Mouse (Mus musculus) mesoderm, embryonic 11.5 days (tissue): Measurements from ENCODE around the gene Dlg2.

Source experiments
- DNase-seq: peaks from one replicate; pipeline ENCODE4 v3.0.0-alpha.2; 2012; ENCODE audit warnings: low read depth, low spot score

Gene Dlg2

DNA sequence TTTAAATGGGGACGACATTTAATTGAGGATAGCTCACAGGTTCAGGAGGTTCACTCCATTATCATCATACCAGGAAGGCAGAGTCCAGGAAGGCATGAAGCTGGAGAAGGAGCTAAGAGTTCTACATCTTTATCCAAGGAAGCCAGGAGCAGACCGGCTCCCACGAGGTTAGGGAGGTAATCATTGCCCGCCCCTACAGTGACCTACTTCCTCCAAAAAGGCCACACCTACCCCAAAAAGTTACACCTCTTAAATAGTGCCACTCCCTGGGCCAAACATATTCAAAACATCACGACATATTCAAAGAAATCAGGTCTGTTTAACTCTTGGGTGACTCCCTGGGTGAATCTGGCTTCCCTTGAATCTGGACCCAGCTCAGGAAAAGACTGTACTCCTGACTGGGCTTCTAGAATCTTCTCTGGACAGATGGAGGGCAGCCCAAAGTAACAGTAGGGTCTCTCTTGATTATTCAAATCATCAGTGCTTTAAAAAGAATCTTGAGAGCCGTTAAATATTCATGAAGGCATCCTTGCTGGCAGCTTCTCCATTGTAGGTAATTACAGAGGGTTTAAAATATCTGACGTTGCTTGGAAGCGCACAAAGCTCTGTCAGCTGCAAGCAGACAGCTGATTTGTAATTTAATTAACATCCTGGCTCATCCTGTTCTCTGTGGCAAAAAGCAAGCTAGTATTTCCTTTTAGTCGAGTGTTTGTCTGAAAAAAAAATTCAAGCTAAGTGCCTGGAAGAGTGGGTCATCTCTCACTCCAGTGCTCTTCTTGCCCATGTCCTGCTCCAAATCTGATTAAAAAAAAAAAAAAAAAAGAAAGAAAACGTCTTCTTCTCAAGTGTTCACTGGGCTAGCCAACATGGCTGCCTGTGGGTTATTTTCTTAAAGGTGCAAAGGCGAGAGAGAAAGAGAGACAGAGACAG, 966.2 kb downstream of the Dlg2 start:
- no peak for DNase-seq

DNA sequence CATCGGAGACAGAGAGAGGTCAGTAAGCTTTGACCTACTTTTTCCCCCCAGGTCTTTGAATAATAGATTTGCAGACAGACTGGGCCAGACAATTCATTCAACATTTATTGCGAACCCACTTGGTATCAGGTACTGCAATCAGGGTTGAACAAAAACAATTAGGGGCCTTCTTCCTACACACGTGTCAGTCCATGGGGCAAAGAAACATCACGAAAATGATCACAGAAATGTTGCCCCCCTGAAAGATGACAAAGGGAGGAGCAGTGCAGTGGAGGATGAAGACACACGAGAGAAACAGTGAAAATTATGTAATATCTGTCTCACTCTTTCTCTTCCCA, 966.9 kb downstream of the Dlg2 start:
- DNase-seq = no peak

DNA sequence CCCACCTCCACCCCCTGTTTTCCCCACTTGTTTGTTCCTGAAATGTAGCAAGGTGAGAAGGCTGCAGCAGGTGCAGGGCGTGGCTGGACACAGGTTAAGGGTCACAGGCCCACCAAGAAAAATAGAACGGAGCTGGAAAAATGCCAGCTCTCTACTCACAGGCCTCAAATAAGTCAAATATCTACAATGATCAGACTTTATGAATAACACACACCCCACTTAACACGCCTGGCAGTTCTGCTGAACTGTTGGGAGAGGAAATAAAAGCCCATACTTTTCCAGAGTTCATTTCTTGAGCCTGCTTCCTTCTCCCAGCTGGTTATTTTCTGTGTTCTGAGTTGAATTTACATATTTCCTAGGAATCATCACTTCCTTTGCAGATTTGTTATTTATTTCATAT, 967.4 kb downstream of the Dlg2 start:
- no peak for DNase-seq

DNA sequence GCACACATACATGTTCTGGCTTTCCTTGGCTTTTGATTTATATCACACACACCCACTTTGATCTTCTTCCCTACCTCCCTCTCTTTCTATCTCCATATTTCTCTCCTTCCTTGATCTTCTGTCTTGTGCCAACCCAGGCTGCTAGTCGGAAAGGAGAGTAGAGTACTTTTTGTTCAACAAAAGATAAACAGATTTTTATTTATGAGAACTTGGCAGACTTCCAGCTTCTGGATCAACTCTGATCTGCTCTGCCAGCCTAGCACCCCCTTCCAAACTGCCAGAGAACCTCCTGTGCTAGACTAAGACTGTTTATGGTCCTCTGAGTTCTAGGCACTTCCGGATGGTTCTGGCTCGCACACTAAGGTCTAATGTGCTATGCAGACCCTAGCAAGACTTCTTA, 968.3 kb downstream of the Dlg2 start:
- DNase-seq = no peak

DNA sequence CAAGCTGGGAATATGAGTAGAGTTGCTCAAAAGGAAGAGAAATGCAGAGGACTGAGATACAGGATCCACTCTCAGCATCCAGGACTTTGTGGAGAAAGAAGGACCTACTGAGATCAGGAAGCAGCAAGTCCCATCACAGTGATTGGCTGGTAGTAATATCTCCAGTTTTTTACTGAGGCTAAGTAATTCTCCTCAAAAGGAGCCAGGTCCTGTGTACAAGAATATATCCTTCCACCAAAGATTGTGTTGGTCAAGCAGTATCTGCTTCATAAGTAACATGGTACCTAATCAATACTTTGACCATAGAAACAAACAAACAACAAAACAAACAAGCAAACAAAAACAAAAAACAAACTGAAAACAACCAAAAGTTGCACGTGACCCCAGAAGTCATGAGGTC, 980.3 kb downstream of the Dlg2 start:
- DNase-seq = no peak

DNA sequence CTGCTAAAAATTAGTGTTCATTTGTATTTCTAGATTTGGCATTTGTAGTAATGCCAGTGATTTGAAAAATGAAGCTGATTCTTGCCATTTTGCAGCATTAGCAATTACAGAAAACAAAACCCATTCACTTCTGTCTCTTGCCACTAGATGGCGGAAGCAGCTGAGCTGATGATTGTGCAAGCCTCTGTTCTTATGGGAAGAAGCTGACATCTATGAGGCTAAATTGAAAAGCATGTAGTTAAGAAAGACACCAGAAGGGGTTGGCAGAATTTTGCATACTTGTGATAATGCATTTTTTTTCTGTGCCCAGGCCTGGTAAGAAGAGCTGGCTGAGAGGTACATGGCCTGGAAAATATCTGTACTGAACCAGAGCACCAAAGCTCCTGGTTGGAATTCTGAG, 980.7 kb downstream of the Dlg2 start:
- DNase-seq = peak; percentile 78

DNA sequence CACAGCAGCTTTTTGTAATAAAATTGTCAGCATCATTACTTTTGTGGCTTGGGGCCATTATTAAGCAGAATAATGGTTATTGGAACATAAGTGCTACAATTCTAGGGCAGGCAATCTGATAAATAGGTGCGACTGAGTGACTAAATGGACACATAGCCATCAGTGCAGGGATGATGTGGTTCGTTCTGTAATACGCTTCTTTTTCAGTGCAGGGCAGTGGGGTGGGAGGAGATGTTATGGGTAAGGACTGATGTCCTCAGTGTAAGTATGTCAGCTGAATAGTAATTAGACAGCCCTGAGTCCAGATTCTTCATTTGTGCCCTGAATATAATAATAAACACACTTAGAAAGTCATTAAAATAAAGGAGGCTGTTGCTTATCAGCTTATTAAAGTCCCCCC, 984.9 kb downstream of the Dlg2 start:
- DNase-seq = no peak

DNA sequence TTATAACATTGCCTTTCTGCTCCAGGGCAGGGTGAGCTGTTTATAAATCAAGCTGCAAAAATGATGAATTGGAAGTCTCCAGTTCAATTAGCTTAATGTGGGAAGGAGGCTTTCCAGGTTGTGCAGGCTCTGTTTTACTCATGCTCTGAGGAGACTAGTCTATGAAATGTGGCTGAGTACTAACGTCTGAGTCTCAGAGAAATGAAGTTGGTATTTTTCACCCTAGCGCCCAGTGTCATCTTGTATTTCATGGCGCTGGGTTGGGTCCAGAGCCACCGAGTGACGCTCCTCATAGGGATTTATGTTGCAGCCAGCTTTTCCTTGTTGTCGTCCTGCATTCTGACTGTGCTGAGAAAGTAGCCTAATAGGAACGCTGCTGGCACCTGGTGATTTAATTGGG, 986.8 kb downstream of the Dlg2 start:
- DNase-seq = no peak

DNA sequence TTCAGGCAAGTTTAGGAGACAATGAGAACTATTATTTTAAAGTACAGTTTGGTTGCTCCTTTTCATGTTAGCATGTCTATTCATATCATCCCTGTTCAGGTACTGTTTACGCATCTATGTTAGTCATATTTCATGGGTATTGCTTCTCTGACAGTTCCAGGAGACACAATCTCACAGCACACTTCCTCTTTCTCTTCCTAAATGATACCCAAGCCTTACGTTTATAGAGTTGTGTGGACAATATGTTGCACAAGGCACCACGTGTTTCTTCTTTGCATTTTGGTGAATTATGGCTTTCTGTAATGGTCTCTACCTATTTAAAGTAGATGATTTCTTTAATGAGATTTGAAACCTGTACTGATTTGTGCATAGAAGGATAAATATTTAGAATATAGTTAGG, 990.6 kb downstream of the Dlg2 start:
- no peak for DNase-seq

DNA sequence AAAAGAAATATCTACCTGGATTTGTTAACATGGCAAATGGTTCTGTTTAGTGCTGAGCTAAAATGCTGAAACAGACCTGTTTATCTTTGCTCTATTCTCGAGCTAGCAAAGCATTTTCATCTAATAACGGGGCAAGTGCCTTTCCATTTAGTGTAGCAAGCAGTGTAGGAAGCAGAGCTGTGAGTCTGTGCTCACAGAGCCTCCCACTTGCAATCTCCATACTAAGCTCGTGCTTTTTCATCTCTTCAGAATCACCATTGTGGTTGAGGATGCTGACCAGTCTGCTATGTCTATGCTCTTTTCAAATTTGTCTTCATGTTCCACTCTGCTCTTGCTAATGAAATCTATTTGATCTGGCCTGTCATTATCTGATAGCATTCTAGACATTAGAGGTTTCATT, 1002.7 kb downstream of the Dlg2 start:
- DNase-seq = no peak

DNA sequence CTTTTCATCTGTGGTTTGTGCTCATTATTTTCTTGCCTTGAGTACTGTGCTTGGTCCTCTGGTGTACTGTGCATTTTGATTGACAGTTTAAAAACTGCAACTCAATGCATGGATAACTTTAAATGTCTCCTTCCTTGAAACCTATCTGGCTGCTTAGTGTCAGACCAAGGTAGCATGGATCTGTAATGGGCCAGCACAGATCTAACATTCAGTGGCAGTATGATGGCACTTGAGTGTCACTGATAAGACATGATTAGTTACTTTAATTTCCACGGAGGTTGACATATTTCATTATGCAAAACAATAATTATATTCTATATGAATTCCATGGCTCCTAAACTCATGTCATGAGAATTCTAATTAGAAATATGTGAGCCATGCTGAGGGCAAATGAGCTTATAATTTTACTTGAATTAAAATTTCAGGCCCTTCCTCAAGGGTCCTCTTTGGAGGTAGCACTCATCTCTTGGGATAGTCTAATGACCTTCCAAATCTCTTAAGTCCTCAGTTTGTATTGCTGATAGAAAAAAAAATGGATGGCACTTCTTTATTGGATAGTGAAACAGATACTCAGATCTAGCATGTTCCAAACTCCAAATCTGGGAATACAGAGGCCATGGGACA, 1005.2 kb downstream of the Dlg2 start:
- no peak for DNase-seq

DNA sequence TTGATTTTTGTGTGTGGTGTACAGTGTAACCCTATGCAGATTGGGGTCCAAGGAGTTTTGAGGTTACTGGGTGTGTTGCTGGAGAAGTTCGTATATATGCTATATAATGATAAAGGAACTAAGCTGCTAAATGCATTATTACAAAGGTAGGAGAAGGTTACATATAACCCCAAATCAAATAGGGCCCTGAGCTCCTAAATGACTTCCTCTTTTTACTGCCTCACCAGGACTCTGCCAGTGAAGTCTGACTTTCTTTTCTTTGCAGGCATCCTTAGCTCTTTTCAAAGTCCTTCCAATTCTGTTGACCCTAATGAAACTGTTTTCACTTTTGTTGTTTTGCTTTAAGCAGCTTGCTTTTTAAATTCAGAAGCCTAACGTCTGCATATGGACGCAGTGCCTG, 1016.8 kb downstream of the Dlg2 start:
- DNase-seq = no peak

DNA sequence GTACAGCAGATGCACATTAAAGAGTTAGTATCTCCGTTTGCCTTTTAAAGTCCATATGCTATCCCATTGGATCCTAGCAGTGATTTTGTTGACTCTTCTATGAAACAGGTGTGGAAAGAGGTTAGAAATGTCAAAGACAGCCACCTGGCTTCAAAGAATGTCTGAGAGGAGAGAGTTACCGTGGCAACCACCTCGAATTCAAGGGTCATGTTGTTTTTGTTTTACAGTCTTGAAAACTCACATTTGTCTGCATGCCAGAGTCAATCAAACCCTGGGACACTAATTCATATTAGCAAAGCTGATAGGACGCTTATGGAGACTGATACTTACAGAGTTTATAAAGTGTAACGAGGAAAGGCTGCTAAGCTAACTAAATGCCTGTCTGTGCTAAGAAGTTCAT, 1019.1 kb downstream of the Dlg2 start:
- DNase-seq = peak; percentile 11

DNA sequence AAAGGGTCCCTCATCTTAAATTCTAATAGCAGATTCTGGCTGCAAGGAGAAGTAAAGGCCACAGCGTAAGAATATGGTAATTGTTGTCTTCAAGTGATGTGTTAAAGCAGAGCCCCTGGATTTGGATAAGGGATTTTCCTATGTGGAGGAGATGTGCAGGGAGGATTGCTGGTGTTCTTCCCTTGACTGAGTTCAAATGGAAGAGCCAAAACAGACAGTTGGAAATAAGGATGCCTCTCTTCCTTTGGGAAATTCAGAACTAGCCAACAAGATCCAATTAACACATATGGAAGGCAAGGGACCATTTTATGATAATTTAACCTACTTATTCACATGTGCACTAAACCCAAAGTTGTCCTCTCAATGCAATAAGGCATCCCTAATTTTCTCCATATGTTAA, 1034.6 kb downstream of the Dlg2 start:
- DNase-seq = no peak

DNA sequence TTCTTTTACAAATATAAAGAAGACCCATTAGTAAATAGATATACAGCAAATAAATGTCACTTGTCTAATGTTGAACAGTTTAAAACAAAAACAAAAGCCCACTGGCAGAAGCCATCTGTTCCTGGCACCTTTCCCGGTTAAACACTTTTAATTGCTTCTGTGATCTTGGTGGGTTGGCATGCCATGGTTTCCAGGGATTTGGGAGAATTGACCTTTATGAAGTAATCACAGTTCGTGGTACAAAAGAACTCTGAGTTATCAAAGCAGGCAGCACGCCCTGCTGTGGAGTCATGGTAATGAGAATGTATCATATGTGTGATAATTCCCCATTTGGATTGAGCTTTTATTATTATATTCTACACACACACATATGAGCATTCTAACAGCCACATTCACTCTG, 1038.0 kb downstream of the Dlg2 start:
- DNase-seq = no peak

DNA sequence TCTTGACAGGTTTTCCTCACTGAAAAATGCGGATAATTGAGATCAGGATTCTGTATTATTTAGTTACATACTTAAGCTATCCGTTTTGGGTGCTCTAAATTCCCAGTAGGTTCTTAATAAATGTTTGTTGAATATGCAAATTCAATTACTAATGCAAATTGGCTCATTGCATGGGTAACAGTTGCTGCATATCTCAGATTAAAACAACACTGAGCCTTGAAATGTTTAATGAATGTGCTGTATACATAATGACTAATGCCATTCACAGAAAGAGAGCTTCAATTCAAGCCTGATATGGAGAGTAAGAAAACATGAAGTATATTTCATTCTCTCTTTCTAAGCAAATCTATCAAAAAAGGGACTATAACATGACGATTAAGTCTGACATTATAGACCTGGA, 1039.8 kb downstream of the Dlg2 start:
- no peak for DNase-seq

DNA sequence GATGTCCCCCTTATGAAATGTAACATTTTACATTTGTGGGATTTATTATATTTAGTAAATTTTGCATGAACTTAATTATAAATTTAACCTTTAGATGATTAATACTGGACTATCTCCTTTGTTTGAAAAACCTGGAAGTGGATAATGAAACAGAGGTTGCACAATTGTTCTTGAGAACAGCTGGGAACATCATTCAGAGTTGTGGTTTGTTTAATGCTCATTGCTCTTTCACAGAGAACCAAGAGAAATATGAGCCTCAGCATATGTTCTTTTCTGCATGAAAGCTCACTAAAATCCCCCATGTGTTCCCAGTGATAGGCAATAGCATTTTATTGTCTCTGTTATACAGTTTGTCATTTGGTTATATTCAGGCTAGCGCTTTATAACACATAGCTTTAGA, 1049.4 kb downstream of the Dlg2 start:
- DNase-seq = no peak

DNA sequence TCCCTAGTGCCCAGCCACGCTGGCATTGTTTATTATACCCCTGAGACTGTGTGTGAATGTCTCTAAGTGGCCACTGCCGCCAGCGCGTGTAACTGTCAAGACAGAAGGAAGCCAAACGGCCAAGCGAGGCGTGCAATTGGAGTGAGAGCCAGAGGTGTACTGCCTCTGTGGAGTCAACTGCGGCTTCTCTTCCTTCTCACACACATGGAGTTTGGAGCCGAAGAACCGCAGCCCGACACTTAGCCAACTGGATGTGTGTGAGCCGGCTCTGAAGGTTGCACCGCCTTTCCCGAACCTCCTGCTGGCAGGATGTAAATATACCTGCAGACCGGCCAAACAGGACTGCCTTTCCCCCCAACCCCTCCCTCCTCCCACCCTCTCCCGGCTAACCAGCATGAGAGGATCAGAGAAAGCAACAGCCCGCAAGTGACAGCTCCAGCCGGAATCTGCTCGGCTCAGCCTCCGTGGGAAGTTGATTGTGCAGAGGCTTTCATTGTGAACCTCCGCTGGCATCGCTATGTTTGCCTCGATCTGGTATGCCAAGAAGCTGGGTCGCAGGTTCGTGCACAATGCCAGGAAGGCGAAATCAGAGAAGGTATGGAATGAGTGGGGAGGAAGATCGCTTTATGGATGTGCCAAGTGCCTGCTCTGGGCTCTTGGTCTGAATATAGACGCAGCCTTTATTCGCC, 1066.3 kb downstream of the Dlg2 start:
- peak; percentile 40 for DNase-seq

DNA sequence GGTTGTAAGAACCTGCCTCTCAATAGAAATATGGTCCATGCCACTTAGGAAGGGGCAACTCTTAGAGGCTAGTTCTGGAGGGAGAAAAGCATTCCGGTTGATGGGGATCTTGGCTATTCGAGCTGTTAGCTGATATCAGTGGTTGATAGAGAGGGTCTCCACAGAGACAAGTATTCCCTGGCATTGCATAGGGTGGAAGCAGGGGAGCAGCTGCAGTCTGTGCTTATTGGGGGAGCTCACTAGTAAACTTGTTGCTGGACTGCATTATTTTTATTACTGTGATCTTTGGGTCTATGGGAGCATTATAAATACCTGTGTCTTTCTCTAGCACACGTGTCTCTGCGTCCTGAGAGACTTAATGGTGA, 1066.8 kb downstream of the Dlg2 start:
- DNase-seq = no peak

DNA sequence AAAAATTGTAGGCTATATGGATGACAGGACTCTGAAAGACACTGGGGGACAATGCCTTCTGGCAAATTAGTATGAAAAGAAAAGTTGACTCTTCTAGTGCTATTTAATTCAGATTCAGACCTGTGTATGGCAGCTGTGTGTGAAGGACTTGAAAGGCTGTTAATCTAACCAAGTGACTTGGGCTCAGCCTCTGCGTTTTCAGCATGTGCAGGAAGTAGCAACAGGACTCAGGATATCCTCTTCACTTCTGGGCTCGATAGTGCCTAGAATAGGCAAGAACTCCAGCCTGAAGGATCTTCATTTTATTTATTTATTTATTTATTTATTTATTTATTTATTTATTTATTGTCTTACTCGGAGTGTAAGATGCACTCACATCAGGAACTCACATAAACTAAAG, 1068.1 kb downstream of the Dlg2 start:
- DNase-seq = no peak

DNA sequence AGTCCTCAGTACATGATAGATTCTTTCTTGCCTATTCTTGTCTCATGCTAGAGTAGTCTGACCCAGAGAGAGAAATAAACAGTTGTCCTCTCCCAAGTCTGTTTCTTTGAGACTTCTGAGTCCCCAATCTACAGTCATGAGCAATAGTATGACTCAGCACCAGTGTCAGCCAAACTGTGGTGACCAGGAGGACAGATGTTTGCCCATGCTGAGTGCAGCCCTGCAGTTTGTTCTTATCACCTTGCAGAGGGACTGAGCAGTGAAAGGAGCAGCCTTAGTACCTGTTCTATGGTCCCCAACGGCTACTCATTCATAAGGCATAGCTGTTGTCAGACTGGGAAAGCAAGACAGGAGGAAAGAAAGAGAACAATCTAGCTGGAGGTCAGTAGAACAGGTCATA, 1072.3 kb downstream of the Dlg2 start:
- no peak for DNase-seq

DNA sequence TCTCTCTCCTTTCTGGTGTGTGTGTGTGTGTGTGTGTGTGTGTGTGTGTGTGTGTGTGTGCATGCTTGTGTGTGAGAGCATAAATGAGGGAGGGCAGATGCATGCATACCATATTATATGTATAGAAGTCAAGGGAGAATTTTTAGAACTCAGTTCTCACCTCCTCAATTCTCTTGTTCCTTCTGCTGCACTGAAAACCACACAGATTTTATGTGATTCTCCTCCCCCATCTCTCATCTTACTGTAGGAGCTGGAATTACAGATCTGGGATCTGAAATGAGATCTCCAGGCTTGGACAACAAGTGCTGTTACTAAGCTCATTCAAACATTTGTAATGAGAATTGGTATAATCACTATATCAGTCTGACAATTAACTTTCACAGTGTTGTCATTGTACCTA, 1081.1 kb downstream of the Dlg2 start:
- no peak for DNase-seq

DNA sequence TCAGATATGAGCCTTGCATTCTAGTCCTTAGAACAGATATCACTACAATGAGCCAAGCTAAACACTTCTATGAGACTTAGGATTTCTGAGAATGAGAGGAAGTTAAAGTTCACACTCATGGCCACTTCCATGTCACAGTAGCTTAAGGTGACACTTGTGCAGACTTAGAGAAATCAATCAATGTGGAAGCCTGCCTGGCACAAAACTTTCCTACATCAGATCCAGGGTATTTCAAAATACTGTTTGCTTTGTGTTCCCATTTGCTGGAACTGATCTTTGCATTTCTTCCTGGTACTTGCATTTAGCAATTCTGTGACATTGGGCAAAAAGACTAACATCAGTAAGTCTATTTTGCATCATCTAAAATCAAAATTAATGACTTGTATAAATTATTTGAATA, 1091.0 kb downstream of the Dlg2 start:
- DNase-seq = no peak
